Mouse (Mus musculus): ENCODE measurements around the gene Mob4.

The Mob4 gene

GRCm38 (mm10) chr1:55131424-55132014 lies 488 bp downstream of the Mob4 start:
- peak in 1 of 2 experiments; percentile 47 for DNase-seq (ENCODE audit: low spot score in 2 of 2)

- DNase-seq (ENCODE audit: low spot score in 2 of 2), result no peak
These were observed 1.3 kb downstream of the Mob4 start for GRCm38 (mm10) chr1:55132308-55132707.

- DNase-seq (ENCODE audit: low spot score in 2 of 2), result no peak
These were observed 2.1 kb downstream of the Mob4 start for GRCm38 (mm10) chr1:55133173-55133572.

- no peak for DNase-seq (ENCODE audit: low spot score in 2 of 2)
These were observed 3.3 kb downstream of the Mob4 start for GRCm38 (mm10) chr1:55134301-55134700.

GRCm38 (mm10) chr1:55135846-55136245 lies 4.8 kb downstream of the Mob4 start:
- no peak for DNase-seq (ENCODE audit: low spot score in 2 of 2)

- no peak for DNase-seq (ENCODE audit: low spot score in 2 of 2)
These were observed 13.3 kb downstream of the Mob4 start for GRCm38 (mm10) chr1:55144338-55144737.

- no peak for DNase-seq (ENCODE audit: low spot score in 2 of 2)
These were observed 14.5 kb downstream of the Mob4 start for GRCm38 (mm10) chr1:55145556-55145955.

- no peak for DNase-seq (ENCODE audit: low spot score in 2 of 2)
These were observed 26.3 kb downstream of the Mob4 start for GRCm38 (mm10) chr1:55157329-55157728.

- DNase-seq (ENCODE audit: low spot score in 2 of 2), result no peak
These were observed 27.2 kb downstream of the Mob4 start for GRCm38 (mm10) chr1:55158211-55158610.

- DNase-seq (ENCODE audit: low spot score in 2 of 2), result no peak
These were observed 27.8 kb downstream of the Mob4 start for GRCm38 (mm10) chr1:55158821-55159220.

- DNase-seq (ENCODE audit: low spot score in 2 of 2), result no peak
These were observed 29.2 kb downstream of the Mob4 start for GRCm38 (mm10) chr1:55160218-55160617.

- no peak for DNase-seq (ENCODE audit: low spot score in 2 of 2)
These were observed 30.0 kb downstream of the Mob4 start for GRCm38 (mm10) chr1:55160831-55161638.

GRCm38 (mm10) chr1:55161895-55162294 lies 30.9 kb downstream of the Mob4 start:
- peak in 1 of 2 experiments; percentile 10 for DNase-seq (ENCODE audit: low spot score in 2 of 2)

GRCm38 (mm10) chr1:55162781-55163180 lies 31.8 kb downstream of the Mob4 start:
- no peak for DNase-seq (ENCODE audit: low spot score in 2 of 2)

GRCm38 (mm10) chr1:55164005-55164404 lies 33.0 kb downstream of the Mob4 start:
- DNase-seq (ENCODE audit: low spot score in 2 of 2), result no peak

GRCm38 (mm10) chr1:55167560-55167959 lies 36.5 kb downstream of the Mob4 start:
- no peak for DNase-seq (ENCODE audit: low spot score in 2 of 2)

- no peak for DNase-seq (ENCODE audit: low spot score in 2 of 2)
These were observed 37.6 kb downstream of the Mob4 start for GRCm38 (mm10) chr1:55168591-55168990.

GRCm38 (mm10) chr1:55171361-55172325 lies 40.6 kb downstream of the Mob4 start:
- DNase-seq (ENCODE audit: low spot score in 2 of 2), result no peak

- DNase-seq (ENCODE audit: low spot score in 2 of 2), result no peak
These were observed 42.9 kb downstream of the Mob4 start for GRCm38 (mm10) chr1:55173720-55174557.

- no peak for DNase-seq (ENCODE audit: low spot score in 2 of 2)
These were observed 43.6 kb downstream of the Mob4 start for GRCm38 (mm10) chr1:55174558-55175034.

- no peak for DNase-seq (ENCODE audit: low spot score in 2 of 2)
These were observed 49.0 kb downstream of the Mob4 start for GRCm38 (mm10) chr1:55179917-55180566.

Measured in spleen, postnatal 14 days (tissue).